Mouse (Mus musculus) liver, postnatal 0 days (tissue): ENCODE measurements at regions not wholly inside any gene's neighbourhood (a gene's known extent, or its start where the extent isn't known, plus 50 kb on each side); places are given as distances from the start of the nearest gene placed in this dataset.

Source experiments
- CTCF ChIP-seq: sonication (generic); IDR thresholded peaks from 2 replicates; pipeline ENCODE4 v1.5.1; 2016; ENCODE audit warnings: antibody characterized with exemption, low read depth
- EP300 ChIP-seq: IDR thresholded peaks from 2 replicates; pipeline ENCODE4 v1.6.1; 2016; ENCODE audit warnings: antibody characterized with exemption, low read depth, mild to moderate bottlenecking

DNA sequence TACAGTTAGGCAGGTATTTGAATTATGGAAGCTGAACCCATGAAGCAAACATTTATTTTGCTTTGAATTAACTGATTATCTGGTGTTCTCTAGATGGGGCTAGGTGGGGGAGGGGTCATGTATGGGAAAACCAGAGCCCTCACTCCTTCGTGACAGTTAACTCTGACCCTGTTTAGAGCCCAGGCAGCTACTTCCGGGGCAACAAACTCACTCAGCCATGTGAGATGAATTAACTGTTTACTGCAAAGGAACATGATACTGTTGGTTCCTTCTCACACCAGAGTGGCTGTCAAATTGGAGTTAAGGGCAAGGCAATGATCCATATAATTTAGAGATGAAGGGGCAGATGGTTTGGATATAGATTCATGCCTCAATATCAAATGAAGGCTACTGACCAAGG is 458.5 kb downstream of the Wdr11 start:
- TF ChIP-seq EP300: no peak
- no peak for TF ChIP-seq CTCF
